Mouse (Mus musculus) urinary bladder, postnatal 10 days (tissue): ENCODE results near the gene Elavl3.
A peak's percentile ranks its signal among the peaks of the same experiment; 100 is the strongest.
"Not testable (repeated sequence)": the region's sequence is repeated elsewhere in the genome, so short reads cannot be mapped to it uniquely, and the experiment has no call there.

Experiments
- DNase-seq: peaks from one replicate; pipeline ENCODE4 v3.0.0; 2022; ENCODE audit warnings: low spot score

Gene Elavl3

GRCm38 (mm10) chr9:22051958-22052254, at the start of gene Elavl3:
Gene Elavl3 (minus strand): TSS chr9:22052023.
- no peak for DNase-seq

DNA sequence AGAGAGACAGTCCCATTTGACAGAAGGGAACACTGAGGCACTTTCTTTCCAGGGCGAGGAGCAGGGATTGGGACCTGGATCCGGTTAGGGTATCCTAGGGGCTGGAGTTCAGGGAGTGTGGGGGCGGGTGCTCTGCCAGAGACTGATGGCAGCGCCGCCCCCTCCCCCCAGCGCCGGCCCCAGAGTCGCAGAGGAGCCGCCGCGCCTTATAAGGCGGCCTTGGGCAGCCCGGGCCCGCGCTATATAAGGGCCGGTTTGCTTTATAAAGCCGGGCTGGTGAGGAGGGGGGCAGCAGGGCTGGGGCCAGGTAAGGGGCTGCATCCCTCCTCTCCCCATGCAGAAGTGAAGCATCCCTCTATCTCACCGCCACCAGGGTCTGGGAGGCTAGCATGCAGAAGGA, 48.1 kb upstream of the Elavl3 start:
- DNase-seq = no peak

DNA sequence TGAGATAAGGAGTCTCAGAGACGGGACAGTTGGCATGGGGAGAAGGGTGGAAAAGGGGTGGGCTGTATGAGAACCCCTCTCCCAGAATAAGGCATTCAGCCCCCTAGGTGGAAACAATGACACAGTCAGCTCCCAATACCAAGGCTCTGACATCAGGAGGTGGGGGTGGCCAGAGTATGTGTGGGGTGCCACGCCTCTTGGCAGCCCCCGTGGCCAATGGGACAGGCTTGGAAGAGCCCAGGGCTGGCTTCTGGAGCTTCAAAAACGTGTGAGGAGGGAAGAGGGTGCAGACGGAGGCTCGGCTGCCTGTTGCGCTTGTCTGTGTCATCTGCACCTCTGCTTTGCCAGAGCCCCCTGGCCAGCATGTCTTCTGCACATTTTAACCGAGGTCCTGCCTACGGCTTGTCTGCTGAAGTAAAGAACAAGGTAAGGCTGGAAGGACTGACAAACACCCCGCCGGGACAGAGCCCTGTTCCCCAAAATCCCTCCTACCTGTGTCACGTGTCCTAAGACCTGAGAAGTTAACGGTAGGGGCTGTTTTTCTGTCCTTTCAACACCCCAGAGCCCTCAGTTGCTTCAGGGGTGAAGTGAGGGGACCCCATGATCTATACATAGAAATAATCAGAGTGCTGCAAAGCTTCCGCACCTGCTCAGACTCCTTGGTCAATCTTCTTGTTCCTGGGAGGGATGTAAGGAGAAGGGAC, 47.3 kb upstream of the Elavl3 start, which contains the start of gene Cnn1:
TSS of gene Cnn1 (plus strand) at position 224 of the 704 bp plus-strand sequence.
- no peak for DNase-seq

- DNase-seq = peak; percentile 75
These were observed 44.1 kb upstream of the Elavl3 start for GRCm38 (mm10) chr9:22095854-22096307.

DNA sequence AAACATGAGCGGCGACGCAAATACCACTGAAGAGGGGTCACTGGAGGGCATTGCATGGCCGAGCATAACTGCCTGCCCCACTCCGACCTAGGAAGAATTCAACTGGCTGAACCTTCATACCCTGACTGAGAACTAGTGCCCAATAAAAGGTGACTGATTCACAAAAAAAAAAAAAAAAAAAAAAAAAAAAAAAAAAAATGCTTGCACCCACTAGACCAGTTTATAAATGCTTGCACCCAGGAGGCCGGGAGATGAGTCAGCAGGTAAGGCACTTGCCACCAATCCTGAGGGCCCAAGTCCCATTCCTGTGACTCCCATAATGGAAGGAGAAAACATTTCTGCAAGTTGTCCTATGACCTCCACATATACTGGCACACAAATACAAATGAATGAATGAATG, 40.9 kb upstream of the Elavl3 start:
- no peak for DNase-seq

DNA sequence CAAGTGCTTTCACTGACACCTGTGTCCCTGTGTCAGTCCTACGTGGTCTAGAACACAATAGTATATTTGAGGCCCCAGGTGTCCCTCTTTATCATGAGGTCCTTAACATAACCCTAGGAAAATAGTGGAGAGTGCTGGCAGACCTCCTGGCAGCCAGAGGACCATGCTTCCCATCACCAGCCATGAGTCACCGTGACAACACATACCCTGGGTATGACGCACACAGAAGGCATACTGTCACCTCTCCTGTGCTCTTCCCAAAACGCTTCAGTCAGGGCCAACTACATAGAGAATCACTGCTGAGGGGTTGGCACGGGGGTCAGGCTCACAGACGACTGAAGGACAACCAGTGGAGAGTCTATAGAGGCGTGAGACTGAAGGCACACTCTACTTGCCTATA, 38.2 kb upstream of the Elavl3 start:
- DNase-seq = no peak

- no peak for DNase-seq
These were observed 37.5 kb upstream of the Elavl3 start for GRCm38 (mm10) chr9:22089281-22089680.

GRCm38 (mm10) chr9:22087034-22087618, 35.3 kb upstream of the Elavl3 start:
- DNase-seq = no peak

GRCm38 (mm10) chr9:22086012-22086411, 34.2 kb upstream of the Elavl3 start:
- no peak for DNase-seq

DNA sequence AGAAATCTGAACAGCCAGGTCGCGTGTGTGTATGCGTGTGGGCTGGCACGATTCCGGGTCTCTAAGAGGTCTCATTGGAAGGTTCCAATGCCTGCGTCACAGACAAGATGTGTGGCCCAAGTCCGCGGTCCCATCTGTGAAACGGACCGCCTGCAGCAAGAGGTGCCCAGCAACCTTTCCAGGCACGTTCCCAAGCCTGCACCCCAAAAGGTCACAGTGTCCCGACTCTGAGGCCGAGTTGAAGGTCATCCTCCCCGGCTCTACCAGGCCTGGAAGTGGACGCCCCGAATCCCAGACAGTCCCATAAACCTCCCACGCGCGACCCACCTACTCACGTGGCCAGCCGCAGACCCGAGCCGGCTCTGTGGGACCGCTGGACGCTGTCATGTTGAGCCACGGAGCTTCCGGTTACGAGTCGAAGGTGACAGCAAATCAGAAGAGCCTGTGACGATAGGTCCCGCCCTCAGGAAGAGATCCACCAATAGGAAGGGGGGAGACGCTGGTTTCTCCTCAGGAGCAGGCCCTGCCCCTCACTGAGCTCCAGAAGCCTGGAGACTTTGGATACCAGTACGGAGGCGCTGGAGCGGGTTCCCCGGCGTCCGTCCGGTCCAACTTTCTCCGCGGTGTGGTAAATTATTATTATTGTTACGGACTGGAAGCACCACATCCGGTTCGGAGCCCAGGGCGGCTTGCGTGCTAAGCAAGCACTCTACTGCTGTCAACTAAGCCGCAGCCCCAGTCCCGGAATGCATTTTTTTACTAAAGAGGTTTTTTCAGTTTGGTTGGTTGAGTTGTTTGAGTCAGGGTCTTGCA, 33.4 kb upstream of the Elavl3 start, which contains the start of gene Ecsit:
TSS of gene Ecsit (minus strand) at position 417 of the 813 bp plus-strand sequence.
- DNase-seq = peak; percentile 66

DNA sequence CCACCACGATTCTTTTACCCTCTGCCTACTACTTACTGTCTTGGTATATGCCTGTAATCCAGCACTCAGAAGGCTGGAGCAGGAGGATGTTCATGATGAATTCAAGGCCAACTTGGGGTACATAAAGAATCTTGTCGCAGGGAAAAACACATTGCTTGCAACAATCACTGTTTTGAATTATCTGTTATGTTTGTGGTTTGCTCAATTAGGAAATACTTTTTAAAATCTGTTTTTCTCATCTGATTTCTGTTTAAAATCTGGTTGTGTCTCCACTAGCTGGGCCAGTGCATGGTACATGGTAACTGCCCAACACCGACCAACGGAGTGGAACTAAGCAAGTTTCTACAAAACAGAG, 32.8 kb upstream of the Elavl3 start:
- DNase-seq = no peak

DNA sequence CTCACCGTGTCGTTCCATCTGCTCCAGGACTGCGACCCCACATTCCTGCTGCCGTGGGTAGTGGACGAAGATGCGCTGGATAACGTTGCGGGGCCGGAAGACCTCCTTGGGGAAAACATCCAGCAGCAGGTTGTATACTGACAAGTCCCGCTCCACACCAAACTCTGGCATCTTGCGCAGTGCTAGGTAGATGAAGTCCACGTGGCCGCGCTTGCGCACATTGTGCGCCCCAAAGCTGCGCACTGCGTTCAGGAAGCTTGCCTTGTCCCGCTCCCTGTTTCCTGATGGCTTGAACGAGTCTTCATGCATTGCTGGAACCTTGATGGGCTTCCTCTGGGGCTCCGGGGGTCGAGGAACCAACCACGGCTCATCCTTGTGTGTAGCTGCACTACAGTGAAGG, 24.4 kb upstream of the Elavl3 start:
- no peak for DNase-seq

- DNase-seq = not testable (repeated sequence)
These were observed 24.0 kb upstream of the Elavl3 start for GRCm38 (mm10) chr9:22075778-22076177.

DNA sequence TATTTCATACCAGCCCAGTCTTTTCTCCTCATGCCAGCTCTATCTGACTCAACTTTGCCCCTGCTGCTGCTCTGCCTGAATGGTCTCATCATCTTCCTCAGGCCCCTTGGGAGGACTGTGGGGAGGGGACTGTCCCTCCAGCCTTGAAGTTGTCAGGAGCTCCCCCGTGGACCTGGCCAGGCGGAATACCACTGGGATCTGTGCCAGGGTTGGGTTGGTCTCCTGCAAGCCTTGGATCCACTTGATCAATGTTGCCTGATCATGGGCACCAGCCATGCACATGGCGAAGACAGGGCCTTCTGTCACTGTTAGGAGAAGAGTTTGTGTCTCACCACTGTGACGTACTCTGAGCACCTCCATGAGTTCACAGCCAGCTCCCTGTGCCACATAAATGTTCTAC, 20.5 kb upstream of the Elavl3 start:
- no peak for DNase-seq

DNA sequence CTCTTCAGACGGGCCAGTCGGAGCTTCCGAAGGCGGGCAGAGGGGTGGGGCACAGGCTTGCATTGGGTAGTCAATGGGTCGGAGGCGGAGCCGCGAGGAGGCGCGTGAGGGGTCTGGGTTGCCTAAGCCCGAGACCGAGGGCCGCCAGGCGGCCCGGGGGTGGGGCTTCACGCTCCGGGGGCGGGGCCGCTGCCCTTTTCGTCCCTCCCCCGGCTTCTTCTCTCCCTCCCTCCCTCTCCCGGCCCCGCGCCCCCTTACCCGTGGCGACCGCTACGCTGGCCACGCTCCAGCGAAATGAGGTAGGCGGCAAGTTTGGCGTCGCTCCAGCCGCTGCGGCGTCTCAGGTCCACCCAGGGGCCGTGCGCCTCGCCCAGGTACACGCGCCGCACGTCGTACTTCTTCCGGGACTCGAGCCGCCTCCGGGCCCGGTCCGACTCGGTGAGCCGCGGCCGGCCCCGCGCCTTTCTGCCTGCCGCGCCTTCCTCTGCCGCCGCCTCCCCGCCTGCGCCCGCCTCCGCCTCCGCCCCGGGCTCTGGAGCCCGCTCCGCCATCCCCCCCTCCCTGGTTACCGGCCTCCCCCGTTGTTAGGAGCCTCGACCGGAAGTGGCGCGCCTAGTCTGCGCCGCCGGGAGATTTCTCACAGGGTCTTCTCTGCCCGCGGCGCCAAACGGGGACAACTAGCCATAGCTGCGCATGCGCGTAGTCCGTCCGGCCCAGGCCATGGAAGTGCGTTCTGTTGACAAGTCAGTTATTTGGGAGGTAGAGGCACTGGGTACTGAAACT, 19.2 kb upstream of the Elavl3 start, which contains the start of the genes Gm49318 and Zfp653:
TSS of gene Gm49318 (minus strand) at position 469 of the 783 bp plus-strand sequence.
TSS of gene Zfp653 (minus strand) at position 586 of the 783 bp plus-strand sequence.
- DNase-seq = peak; percentile 91

DNA sequence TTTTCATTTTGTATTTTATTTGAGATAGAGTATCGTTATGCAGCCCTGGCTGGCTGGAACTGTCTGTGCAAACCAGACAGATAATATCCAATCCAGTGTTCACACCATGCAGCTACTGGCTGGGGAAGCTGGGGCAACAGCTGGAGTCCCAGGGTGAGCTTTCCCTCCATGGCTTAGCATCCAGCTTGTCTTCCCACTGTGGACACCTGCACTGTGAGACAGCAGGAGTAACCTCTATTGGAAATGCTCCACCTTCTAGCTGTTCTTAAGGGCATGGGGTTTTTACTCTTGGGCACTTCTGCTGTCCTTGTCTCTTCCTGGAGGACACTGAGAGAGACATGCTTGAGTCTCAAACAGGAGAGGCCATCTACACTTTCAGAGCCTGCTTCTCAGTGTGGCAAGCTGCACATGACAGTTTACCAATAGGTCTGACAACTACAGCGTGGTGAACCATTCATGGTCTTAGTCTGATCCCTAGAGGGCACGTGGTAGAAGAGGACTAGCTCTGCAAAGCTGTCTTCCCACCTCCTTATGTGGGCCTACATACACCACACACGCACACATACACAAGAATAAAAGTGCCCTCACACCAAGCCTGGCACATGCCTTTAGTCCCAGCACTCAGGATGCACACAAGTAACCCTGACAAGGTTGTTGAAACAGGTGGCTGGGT, 18.2 kb upstream of the Elavl3 start:
- no peak for DNase-seq

GRCm38 (mm10) chr9:22067195-22067594, 15.4 kb upstream of the Elavl3 start:
- no peak for DNase-seq

DNA sequence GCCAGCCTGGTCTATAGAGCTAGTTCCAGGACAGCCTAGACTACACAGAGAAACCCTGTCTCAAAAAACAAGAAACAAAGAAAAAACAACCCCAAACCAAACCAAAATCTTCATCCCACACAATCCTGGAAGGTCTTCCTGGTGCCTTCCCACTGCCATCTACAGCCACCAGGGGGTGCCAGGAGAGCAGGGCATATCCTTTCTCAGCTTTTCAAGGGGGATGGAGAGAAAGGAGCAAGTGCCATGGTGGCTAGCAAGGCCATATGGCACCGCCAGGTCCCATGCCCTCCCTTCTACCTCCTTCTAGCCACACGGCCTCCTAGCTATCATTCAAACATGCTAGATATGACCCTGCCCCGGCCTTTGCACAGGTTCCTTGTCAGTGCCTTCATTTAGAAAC, 14.6 kb upstream of the Elavl3 start:
- no peak for DNase-seq

GRCm38 (mm10) chr9:22065642-22066041, 13.8 kb upstream of the Elavl3 start:
- no peak for DNase-seq

- no peak for DNase-seq
These were observed 12.5 kb upstream of the Elavl3 start for GRCm38 (mm10) chr9:22064341-22064740.

- DNase-seq = no peak
These were observed 9.5 kb upstream of the Elavl3 start for GRCm38 (mm10) chr9:22061339-22061738.
